Mouse (Mus musculus): ENCODE measurements around the gene Rgs3.

DNA sequence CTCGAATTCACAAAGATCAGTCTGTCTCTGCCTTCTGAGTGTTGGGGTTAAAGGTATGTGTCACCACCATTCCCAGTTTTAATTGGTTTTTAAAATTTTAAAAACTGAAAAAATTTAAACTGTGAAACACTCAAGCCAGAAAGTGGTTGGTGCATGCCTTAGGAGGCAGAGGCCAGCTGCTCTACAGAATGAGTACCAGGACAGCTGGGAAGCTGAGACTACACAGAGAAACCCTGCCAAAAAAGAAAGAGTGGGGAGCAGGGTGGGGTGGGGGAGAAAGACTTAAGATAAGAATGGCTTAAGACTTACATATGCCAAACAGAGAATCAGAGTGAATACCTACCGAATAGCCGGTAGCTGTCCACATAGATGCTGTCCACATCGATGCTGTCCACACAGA lies 73.6 kb downstream of the Rgs3 start:
- no peak for TF ChIP-seq GATA1 (IDR thresholded peaks at IDR 0.05; ENCODE audit: borderline replicate concordance, low read length)
- TF ChIP-seq FLI1 (IDR thresholded peaks at IDR 0.05; ENCODE audit: low read length) = no peak
